Comparison of ENCODE assay signal across 19 mouse cellular contexts in the genomic region with DNA sequence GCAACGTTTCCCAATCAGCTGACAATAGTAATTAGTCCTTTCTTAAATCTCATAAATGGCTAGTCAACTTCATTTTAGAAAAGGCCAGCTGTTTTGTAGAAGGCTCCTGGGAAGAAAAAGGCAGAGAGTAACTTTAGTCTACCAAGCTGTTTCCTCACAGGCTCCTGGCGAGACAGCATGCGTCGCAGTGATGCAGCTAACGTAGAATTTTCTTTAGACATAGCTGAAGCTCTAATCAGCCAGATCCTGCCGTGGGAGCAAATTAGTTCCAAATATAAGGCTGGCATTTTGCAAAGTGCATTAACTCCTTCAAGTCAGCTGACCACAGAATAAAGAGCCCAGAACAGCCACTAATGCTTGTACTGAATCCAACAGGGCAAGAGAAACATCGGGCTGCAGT. TPM values are rescaled to one million over a fixed set of nuclear protein-coding genes. Genes with fewer than 3 reads are reported as not detected.
DNase-seq lines count a peak whose midpoint lies in the region; ATAC-seq and TF ChIP-seq lines count a peak whose summit lies in the region.
"Had no signal": no experiment of that assay in that cellular context is flagged by ENCODE, and none has a peak within 500 bp of the region (broad histone marks: within the 10 kb centered on the region; RNA-seq: fewer than 3 reads in every experiment).

No protein-coding gene starts in this region.

- H3K4me2 ChIP-seq in embryonic facial prominence, embryonic 14.5 days (ENCODE audit: low read depth, low read length) = no peak overlapping the region
- H3K4me2 ChIP-seq in hindbrain, postnatal 0 days (ENCODE audit: low read depth, low read length) = 0 out of 2 replicates have a peak overlapping the region, but pooled peaks have one; percentile 1
- no peak overlapping the region for H3K4me2 ChIP-seq in hindbrain, embryonic 11.5 days (replicated peaks; ENCODE audit: low read depth, low read length)
- H3K4me2 ChIP-seq: embryonic facial prominence, embryonic 13.5 days; limb, embryonic 15.5 days; liver, embryonic 15.5 days had no signal

- TF ChIP-seq POLR2A in olfactory bulb, adult 2 months (IDR thresholded peaks at IDR 0.05; ENCODE audit: insufficient read depth, low read depth, low read length) = no peak

- no peak overlapping the region for H3K4me3 ChIP-seq in embryonic facial prominence, embryonic 14.5 days (ENCODE audit: low read depth, low read length)
- no peak overlapping the region for H3K4me3 ChIP-seq in embryonic facial prominence, embryonic 10.5 days
- H3K4me3 ChIP-seq in hindbrain, postnatal 0 days (ENCODE audit: low read length) = no peak overlapping the region
- H3K4me3 ChIP-seq in hindbrain, embryonic 11.5 days (ENCODE audit: low read depth, low read length) = no peak overlapping the region
- H3K4me3 ChIP-seq in olfactory bulb, adult 2 months (ENCODE audit: insufficient read depth, low read depth, low read length) = no peak overlapping the region
- H3K4me3 ChIP-seq: embryonic facial prominence, embryonic 13.5 days; gastrocnemius, adult 2 months; limb, embryonic 15.5 days; liver, embryonic 15.5 days had no signal

- H3K4me1 ChIP-seq in embryonic facial prominence, embryonic 14.5 days (ENCODE audit: control insufficient read depth, insufficient read depth, low read length) = peaks cover 5% of the 10 kb centered on the region; the same call in 1 of the 2 replicates
- peaks cover 5% of the 10 kb centered on the region; the same call in 1 of the 2 replicates for H3K4me1 ChIP-seq in embryonic facial prominence, embryonic 10.5 days
- no peaks in the 10 kb centered on the region; the same call in 1 of the 2 replicates for H3K4me1 ChIP-seq in hindbrain, postnatal 0 days (ENCODE audit: insufficient read depth, low read length)
- no peaks in the 10 kb centered on the region for H3K4me1 ChIP-seq in hindbrain, embryonic 11.5 days (replicated peaks; ENCODE audit: control insufficient read depth, insufficient read depth, low read length)
- H3K4me1 ChIP-seq in olfactory bulb, adult 2 months (ENCODE audit: control insufficient read depth, insufficient read depth, low read length) = peaks cover 17% of the 10 kb centered on the region
- H3K4me1 ChIP-seq: limb, embryonic 15.5 days; liver, embryonic 15.5 days had no signal

- H3K27ac ChIP-seq in embryonic facial prominence, embryonic 14.5 days (replicated peaks; ENCODE audit: low read depth, low read length) = no peak overlapping the region
- H3K27ac ChIP-seq in embryonic facial prominence, embryonic 10.5 days (replicated peaks) = no peak overlapping the region
- H3K27ac ChIP-seq in hindbrain, postnatal 0 days = no peak overlapping the region
- H3K27ac ChIP-seq in hindbrain, embryonic 11.5 days (ENCODE audit: low read depth, low read length) = no peak overlapping the region
- H3K27ac ChIP-seq in olfactory bulb, adult 2 months (ENCODE audit: insufficient read depth, low read depth, low read length) = peak overlapping the region; percentile 91
- H3K27ac ChIP-seq: embryonic facial prominence, embryonic 13.5 days; gastrocnemius, adult 2 months; limb, embryonic 15.5 days; liver, embryonic 15.5 days; macrophage had no signal

- 51% methylated on average over 7 of the region's 7 CpGs for WGBS in embryonic facial prominence, embryonic 14.5 days
- WGBS in embryonic facial prominence, embryonic 10.5 days = 60% methylated on average over 7 of the region's 7 CpGs
- 39% methylated on average over 7 of the region's 7 CpGs for WGBS in hindbrain, postnatal 0 days
- 68% methylated on average over 7 of the region's 7 CpGs for WGBS in hindbrain, embryonic 11.5 days
- WGBS in olfactory bulb, adult 2 months = 11% methylated on average over 7 of the region's 7 CpGs

- peak; percentile 3 for DNase-seq in embryonic facial prominence, embryonic 14.5 days (ENCODE audit: low spot score)
- no peak for DNase-seq in embryonic facial prominence, embryonic 10.5 days (ENCODE audit: low spot score)
- peak; percentile 4 for DNase-seq in hindbrain, postnatal 0 days (ENCODE audit: low spot score)
- DNase-seq in hindbrain, embryonic 11.5 days (ENCODE audit: low spot score) = no peak
- peak; percentile 11 for DNase-seq in right cerebral cortex, postnatal 25 days
- DNase-seq in right cerebral cortex, adult 18-20 months = no peak
- no peak for DNase-seq in embryo, embryonic 9.5 days (ENCODE audit: extremely low spot score)
- DNase-seq: adrenal gland, adult 8-10 months; cerebellum, adult 9-10 months; gastrocnemius, adult 2 months; heart, adult 18-20 months; heart, postnatal 36 days; kidney, adult 11 months had no signal

- H3K9ac ChIP-seq in embryonic facial prominence, embryonic 14.5 days (ENCODE audit: low read depth, low read length) = no peak overlapping the region
- H3K9ac ChIP-seq in hindbrain, postnatal 0 days (replicated peaks; ENCODE audit: low read length) = no peak overlapping the region
- no peak overlapping the region for H3K9ac ChIP-seq in hindbrain, embryonic 11.5 days (ENCODE audit: low read depth, low read length)
- H3K9ac ChIP-seq: embryonic facial prominence, embryonic 13.5 days; limb, embryonic 15.5 days; liver, embryonic 15.5 days had no signal

- H3K36me3 ChIP-seq in embryonic facial prominence, embryonic 14.5 days (ENCODE audit: control insufficient read depth, insufficient read depth, low read length) = no peaks in the 10 kb centered on the region
- no peaks in the 10 kb centered on the region for H3K36me3 ChIP-seq in embryonic facial prominence, embryonic 10.5 days (replicated peaks)
- no peaks in the 10 kb centered on the region for H3K36me3 ChIP-seq in hindbrain, postnatal 0 days (ENCODE audit: insufficient read depth, low read length)
- no peaks in the 10 kb centered on the region for H3K36me3 ChIP-seq in hindbrain, embryonic 11.5 days (ENCODE audit: control insufficient read depth, insufficient read depth, low read length)
- H3K36me3 ChIP-seq: embryonic facial prominence, embryonic 13.5 days; limb, embryonic 15.5 days; liver, embryonic 15.5 days had no signal

- H3K9me3 ChIP-seq in embryonic facial prominence, embryonic 14.5 days (ENCODE audit: control insufficient read depth, low read length) = no peaks in the 10 kb centered on the region
- H3K9me3 ChIP-seq in embryonic facial prominence, embryonic 10.5 days = no peaks in the 10 kb centered on the region
- no peaks in the 10 kb centered on the region for H3K9me3 ChIP-seq in hindbrain, postnatal 0 days (ENCODE audit: low read length)
- H3K9me3 ChIP-seq in hindbrain, embryonic 11.5 days (ENCODE audit: control insufficient read depth, low read length) = no peaks in the 10 kb centered on the region
- H3K9me3 ChIP-seq: embryonic facial prominence, embryonic 13.5 days; limb, embryonic 15.5 days; liver, embryonic 15.5 days had no signal

- no peaks in the 10 kb centered on the region for H3K27me3 ChIP-seq in embryonic facial prominence, embryonic 14.5 days (replicated peaks; ENCODE audit: control insufficient read depth, insufficient read depth, low read length)
- H3K27me3 ChIP-seq in embryonic facial prominence, embryonic 10.5 days (replicated peaks; ENCODE audit: low read depth, poor library complexity, severe bottlenecking) = no peaks in the 10 kb centered on the region
- H3K27me3 ChIP-seq in hindbrain, postnatal 0 days (ENCODE audit: insufficient read depth, low read length) = no peaks in the 10 kb centered on the region
- H3K27me3 ChIP-seq in hindbrain, embryonic 11.5 days (ENCODE audit: control insufficient read depth, insufficient read depth, low read length) = no peaks in the 10 kb centered on the region
- H3K27me3 ChIP-seq: embryonic facial prominence, embryonic 13.5 days; limb, embryonic 15.5 days; liver, embryonic 15.5 days; Patski had no signal

- no peak for ATAC-seq in embryonic facial prominence, embryonic 14.5 days (ENCODE audit: low read depth)
- ATAC-seq in hindbrain, postnatal 0 days = no peak
- no peak for ATAC-seq in hindbrain, embryonic 11.5 days (ENCODE audit: low FRiP score)
- ATAC-seq: Patski had no signal

- TF ChIP-seq CTCF in hindbrain, postnatal 0 days (IDR thresholded peaks at IDR 0.05; ENCODE audit: low read depth) = no peak
- no peak for TF ChIP-seq CTCF in olfactory bulb, adult 2 months (IDR thresholded peaks at IDR 0.05; ENCODE audit: insufficient read depth, low read depth, low read length)

RNA-seq across cellular contexts. Expression of a gene that starts 26.2 kb away (rescaled TPM):
- 51.8 and 55.4 TPM in 2 replicates for polyA plus RNA-seq in embryonic facial prominence, embryonic 14.5 days (2014; fragmentation: Nextera tagmentation; extraction: Ambion mirVana)
- polyA plus RNA-seq in embryonic facial prominence, embryonic 10.5 days (2016; fragmentation: Nextera tagmentation; extraction: Ambion mirVana) = 39.8 and 41.0 TPM in 2 replicates
- 74.0 and 74.3 TPM in 2 replicates for total RNA-seq in hindbrain, postnatal 0 days (2014; rRNA removed)
- polyA plus RNA-seq in hindbrain, postnatal 0 days (2015; fragmentation: Nextera tagmentation; extraction: Ambion mirVana) = 147 and 148 TPM in 2 replicates
- polyA plus RNA-seq in hindbrain, embryonic 11.5 days (2014; fragmentation: Nextera tagmentation; extraction: Ambion mirVana) = 59.1 and 60.9 TPM in 2 replicates
- polyA plus RNA-seq in olfactory bulb, adult 2 months (2012; ENCODE audit: insufficient read depth, insufficient read length, low replicate concordance, missing spikeins) = not detected in 2 replicates

RNA-seq across cellular contexts. Expression of a gene that starts 57.2 kb away (rescaled TPM):
- 94.4 and 96.1 TPM in 2 replicates for polyA plus RNA-seq in embryonic facial prominence, embryonic 14.5 days (2014; fragmentation: Nextera tagmentation; extraction: Ambion mirVana)
- 78.1 and 84.9 TPM in 2 replicates for polyA plus RNA-seq in embryonic facial prominence, embryonic 10.5 days (2016; fragmentation: Nextera tagmentation; extraction: Ambion mirVana)
- 33.5 and 46.9 TPM in 2 replicates for total RNA-seq in hindbrain, postnatal 0 days (2014; rRNA removed)
- polyA plus RNA-seq in hindbrain, postnatal 0 days (2015; fragmentation: Nextera tagmentation; extraction: Ambion mirVana) = 105 and 111 TPM in 2 replicates
- polyA plus RNA-seq in hindbrain, embryonic 11.5 days (2014; fragmentation: Nextera tagmentation; extraction: Ambion mirVana) = 78.8 and 94.8 TPM in 2 replicates
- not detected in 2 replicates for polyA plus RNA-seq in olfactory bulb, adult 2 months (2012; ENCODE audit: insufficient read depth, insufficient read length, low replicate concordance, missing spikeins)

Comparison
In these comparisons a context has a peak if more than half of its experiments do, and no peak if none do; other contexts are left out.
1. DNase-seq: peak in embryonic facial prominence, embryonic 14.5 days (single experiment), hindbrain, postnatal 0 days (single experiment) and right cerebral cortex, postnatal 25 days (single experiment); none in embryonic facial prominence, embryonic 10.5 days (single experiment), hindbrain, embryonic 11.5 days (single experiment), right cerebral cortex, adult 18-20 months (single experiment) and embryo, embryonic 9.5 days (single experiment).
2. RNA of a gene that starts 57.2 kb away (polyA plus RNA-seq): 105 to 111 TPM in hindbrain, postnatal 0 days, 78.8 to 94.8 TPM in hindbrain, embryonic 11.5 days, 94.4 to 96.1 TPM in embryonic facial prominence, embryonic 14.5 days and 78.1 to 84.9 TPM in embryonic facial prominence, embryonic 10.5 days; not detected in olfactory bulb, adult 2 months; every median in the first group is over 10 times any median in the second.